Mouse (Mus musculus) 3T3-L1 (cell line): Measurements from ENCODE around the gene Mum1.

Source experiments
- DNase-seq: peaks from one replicate; pipeline ENCODE4 v3.0.0-alpha.2; 2015; ENCODE audit warnings: low read depth, low spot score

Gene Mum1

DNA sequence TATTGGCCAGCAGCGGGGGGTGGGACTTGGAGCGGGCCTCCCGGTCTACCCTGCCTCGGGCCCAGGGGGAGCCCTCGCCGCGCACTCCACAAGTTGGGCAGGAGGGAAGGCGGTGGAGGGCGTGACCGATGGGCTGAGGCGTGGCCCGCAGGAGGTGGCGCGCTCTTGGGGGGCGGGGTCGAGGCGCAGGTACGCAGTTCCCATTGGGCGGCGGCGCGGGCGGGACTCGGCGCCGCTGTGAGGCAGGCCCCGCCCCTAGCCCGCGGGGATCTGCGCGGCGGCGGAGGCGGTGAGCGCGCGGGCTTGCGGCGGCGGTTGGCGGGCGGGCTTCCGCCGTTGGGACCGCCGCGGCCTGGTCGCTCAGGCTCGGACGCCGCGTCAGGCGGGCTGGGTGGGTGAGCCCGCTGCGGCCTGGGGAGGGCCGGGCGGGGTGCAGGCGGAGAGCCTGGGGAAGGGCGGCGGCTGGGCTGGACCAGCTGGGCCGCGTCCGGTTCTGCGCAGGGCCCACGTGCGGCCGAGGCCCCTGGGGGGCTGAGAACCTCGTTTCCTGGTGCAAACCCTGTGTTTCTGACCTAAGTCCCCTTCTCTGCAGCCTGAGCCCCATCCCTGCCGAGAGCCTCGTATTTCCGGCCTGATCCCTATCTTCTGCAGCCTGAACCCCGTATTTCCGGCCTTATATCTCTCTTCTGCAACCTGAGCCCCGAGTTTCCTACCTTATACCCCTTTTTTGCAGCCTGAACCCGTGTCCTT lies at the start of gene Mum1:
Mum1 (plus strand) TSS at position 19 of the 750 bp plus-strand sequence.
- DNase-seq, result peak; percentile 98

DNA sequence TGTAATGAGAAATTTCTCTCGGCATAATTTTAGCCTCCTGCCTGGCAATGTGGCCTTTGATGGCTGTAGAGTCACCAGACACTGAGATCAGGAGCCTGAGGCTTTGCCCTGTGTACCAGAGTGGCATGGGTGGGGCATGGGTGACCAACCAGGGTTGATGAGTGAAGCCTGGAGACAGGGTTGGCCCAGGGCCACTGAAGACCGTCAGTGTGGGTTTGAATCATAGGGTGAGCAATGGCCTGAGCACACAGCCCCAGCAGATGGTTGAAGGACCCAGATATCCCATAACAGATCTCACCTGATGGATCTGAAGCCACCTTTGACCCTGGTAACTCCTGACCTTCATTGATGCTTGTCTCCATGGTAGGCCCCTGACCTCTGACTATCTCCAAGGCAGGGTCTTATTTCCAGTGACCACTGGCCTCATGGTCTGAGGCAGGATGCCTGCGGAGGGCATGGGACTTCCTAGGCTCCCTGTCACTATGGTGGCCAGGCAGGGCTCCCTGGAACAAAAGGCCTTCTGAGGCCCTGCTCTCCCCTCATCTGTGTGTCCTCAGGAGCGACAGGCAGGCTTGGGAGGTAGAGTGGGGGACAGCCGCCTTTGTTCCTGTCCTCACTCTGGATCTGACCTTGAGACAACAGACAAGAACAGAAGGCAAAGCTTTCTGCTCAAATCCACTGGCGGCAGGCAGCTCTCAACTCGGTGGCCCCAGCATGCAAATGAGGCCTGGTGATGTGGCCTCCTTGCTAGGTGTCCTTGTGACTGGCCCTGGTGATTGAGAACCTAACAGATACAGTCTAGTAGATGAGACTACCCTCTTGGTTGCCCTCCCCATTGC lies 48.6 kb upstream of the Mum1 start:
- DNase-seq, result peak; percentile 75

DNA sequence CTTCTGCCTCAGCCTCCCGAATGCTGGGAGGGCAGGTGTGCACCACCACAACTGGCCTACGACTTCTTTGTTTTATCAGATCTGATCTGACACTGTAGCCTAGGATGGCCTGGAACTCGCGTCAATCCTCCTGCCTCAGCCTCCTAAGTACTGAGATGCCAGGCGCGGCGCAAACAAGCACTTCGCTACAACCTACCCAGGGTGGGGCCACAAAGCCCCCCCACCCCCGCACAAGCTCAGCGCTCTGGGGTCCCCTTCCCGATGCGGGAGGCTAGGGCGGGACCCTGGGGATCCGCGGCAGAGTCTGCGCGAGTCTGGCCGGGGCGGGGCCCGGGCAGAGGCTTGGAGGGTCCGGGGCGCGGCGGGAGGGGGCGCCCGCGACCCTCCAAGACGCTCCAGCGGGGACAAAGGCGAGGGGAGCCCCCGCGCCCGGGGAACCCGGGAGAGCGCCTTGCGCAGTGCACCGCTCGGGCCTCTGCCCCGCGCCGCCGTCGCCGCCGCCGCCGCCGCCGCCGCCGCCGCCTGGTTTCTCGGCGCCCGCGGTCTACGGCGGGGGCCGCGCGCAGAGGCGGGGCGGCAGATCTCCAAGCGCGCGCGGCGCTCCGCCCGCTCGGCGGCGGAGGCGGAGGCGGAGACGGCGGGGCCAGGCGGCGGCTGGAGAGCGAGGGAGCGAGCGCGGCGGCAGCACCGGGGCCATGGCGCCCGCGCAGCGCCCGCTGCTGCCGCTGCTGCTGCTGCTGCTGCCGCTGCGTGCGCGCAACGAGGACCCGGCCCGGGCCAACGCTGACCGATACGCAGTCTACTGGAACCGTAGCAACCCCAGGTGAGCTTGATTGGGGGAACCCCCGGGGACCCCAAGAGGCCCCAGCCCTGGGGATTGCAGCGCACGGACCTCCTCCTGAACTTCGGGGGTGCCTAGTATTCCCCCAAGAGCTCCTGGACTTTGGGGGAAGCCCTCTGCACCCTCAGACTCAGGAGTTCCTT lies 46.9 kb upstream of the Mum1 start, which contains the start of gene Efna2:
Efna2 (plus strand) TSS at position 415 of the 984 bp plus-strand sequence.
- no peak for DNase-seq

DNA sequence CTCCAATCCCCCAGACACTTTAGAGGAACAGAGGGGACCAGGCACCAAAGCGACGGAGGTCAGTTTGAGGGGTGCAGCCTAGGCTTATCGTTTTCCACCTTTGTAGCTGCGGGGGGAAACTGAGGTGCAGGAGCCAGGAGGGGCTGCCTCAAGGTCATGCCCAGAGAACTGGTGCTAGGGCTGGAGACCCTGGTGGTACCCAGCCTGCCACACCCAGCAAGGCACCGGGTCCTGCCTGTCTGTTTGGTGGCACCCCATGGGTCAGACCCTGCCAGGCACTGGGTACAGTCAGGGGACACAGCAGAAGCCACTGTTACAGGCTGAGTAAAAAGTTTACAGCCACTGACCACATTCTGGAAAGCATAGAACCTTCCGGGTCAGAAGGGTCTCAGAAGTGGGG lies 45.9 kb upstream of the Mum1 start:
- no peak for DNase-seq

DNA sequence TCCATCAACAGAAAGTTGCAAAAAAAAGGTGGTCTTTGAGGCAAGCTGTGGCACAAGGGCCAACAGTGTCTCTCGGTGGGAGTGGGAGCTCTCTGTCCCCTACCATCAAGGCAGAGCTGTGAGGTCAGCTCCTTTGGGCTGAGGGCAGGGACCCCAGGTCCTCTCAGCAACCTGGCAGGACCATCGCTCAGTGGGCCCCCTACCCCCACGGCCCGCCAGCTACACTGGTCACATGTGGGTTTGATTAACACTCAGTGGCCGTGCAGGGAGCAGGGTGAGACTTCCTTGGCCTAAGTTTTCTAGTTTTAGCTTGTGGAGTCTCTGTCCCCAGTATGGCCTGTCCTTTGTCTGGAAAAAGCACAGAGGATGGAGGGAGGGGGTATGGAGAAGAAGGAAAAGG lies 45.4 kb upstream of the Mum1 start:
- no peak for DNase-seq

DNA sequence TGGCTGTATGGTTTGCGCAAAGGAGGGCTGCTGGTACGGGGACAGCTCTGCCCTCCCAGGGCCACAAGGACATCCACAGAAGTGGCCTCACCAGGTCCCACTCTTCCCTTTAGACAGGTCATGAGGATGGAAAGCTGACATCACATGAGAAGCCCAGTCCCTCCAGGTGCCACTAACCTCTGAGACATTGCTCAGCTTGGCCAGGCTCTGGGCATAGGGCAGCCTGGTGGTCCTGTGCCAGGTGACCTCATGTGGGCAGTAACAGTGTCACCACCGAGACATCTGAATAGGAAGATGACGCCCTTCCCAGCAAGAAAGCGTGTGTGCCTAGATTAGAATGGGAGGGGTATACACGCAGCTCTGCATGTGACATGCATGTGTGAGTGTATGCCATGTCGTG lies 43.7 kb upstream of the Mum1 start:
- no peak for DNase-seq

DNA sequence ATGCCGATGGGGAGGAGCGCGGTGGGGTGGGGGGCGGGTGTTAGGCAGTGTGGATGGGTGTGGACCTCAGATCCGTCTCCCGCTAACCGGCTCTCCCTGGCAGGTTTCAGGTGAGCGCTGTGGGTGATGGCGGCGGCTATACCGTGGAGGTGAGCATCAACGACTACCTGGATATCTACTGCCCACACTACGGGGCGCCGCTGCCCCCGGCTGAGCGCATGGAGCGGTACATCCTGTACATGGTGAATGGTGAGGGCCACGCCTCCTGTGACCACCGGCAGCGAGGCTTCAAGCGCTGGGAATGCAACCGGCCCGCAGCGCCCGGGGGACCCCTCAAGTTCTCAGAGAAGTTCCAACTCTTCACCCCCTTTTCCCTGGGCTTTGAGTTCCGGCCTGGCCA lies 39.6 kb upstream of the Mum1 start:
- DNase-seq, result no peak

DNA sequence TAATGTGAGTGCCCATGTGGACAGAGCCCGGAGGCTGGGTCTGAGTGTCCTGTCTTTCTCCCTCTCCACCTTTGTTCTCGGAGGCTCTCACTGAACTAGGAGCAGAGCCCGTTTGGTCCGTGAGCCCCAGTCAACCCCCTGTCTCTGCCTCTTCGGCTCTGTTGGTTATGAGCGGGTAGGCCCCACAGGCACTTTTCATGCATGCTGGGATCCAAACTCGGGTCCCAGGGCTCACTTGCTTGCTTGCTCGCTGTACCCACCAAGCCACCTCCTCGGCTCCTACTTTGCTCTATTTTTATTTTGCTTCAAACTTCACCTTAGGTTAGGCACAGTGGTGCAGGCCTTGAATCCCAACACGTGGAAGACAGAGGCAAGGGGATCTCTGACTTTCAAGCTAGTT lies 38.5 kb upstream of the Mum1 start:
- no peak for DNase-seq

DNA sequence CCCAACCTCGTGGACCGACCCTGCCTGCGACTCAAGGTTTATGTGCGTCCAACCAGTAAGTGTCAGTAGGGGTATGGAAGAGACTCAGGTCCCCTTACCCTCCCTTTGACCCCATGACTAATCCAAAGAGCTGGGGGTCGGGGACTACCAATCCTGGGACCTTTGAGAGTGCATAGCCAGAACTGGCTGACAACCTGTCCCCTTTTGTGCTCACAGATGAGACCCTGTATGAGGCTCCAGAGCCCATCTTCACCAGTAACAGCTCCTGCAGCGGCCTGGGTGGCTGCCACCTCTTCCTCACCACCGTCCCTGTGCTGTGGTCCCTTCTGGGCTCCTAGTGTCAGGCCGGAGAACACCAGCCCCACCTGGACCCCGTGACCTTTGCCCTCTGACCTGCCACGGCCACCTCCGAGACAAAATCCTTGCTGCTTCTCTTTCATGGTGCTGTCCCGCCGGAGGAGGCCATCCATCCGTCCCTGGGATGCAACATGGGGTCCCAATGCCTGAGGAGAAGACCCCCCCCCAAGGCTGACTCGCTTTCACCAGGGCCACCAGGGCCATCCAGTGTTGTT lies 37.7 kb upstream of the Mum1 start:
- DNase-seq, result no peak

DNA sequence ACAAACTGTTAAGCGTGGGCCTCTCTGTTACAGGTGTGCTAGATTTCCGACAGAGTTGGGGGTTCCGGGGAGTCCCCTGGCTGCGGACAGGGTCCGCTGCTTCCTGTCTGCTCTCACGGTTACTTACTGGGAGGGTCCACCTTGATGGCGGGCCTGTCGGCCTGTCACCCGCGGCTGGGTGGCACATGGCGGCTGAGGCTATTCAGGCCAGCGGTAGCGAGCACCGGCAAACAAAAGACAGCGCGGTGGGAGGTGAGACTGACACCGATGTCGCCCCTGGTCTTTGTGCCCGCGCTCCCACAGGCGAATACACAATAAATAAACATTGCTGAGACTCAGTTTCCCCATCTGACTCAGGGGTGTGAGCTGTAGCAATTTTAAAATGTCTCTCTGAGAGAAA lies 36.2 kb upstream of the Mum1 start:
- no peak for DNase-seq

DNA sequence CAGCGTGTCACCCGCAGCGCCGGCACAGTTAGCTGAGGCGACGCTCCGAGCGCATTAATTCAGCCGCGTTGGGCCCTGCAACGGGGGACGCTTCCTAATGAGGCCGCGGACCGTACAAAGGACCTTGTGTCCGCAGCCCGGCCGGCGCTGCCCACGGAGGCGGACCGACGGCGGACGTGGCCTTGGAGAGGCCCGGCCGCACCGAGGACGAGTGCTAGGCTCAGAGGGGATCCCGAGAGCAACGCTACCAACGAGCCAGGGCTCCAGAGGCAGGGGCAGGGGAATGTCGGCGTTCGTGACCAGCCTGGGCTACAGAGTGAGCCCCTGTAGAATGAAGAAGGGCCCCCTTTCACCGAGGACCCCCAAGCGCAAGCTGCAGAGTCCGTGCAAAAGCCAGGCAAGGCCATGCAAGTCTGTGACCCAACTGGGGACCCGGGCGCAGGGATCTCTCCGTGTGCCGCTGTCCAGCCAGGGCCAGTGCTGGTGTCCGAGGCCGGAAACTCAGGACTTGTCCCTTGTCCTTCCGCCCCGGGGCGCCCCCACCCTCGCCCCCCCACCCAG lies 35.7 kb upstream of the Mum1 start:
- DNase-seq, result no peak

DNA sequence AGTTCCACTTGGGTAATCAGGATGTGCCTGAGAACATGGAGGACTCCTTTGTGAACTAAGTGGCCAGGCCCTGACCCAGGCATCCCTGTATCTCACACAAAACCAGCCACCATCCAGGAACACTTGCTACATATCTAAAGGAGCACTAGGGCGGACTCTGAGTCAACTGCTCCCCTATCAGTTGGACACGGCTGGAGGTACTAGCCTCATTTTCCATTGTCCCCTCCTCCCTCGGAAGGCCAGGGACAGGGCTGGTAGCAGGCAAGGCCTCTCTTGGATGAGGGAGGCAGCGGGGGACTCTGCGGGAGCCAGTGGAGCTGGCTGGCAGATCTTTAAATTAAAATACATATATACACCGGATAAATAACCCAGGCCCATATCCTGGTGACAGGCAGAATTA lies 32.3 kb upstream of the Mum1 start:
- DNase-seq, result no peak

DNA sequence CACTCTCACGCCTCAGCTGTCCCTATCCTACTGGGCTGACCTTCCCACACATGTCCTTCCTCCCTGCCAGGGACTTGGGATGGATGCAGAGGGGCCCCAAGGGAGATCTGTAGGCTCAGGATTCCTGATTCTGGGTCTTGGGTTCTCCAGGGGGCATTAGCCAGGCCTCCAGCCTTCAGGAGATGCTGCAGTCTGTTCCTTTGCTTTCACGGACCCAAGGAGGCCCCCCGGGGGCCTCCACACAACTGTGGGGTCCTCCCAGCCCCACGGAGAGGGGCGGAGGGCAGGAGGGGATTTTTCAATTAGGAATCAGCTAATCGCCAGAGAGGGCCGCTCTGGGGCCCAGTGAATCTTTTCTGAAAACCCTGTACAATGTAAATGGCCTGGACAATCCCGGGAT lies 31.8 kb upstream of the Mum1 start:
- DNase-seq, result no peak

DNA sequence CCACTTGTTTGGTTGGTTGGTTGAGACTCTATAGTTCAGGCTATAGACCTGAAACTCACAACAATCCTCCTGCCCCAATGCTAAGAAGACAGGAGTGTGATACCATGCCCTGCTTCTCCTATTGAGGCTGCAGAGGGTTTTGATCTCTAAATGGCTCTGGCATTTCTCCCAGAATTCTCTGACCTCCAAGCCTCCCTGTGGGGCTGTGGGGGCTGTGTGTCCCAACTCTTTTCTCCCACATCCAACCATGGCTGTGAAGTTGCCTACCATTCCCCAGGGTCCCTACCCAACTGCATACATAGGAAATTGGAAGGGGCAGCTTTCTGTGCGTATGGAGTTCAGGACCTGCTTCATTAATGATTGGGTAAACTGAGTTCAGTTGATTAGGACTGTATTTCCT lies 30.1 kb upstream of the Mum1 start:
- DNase-seq, result no peak

DNA sequence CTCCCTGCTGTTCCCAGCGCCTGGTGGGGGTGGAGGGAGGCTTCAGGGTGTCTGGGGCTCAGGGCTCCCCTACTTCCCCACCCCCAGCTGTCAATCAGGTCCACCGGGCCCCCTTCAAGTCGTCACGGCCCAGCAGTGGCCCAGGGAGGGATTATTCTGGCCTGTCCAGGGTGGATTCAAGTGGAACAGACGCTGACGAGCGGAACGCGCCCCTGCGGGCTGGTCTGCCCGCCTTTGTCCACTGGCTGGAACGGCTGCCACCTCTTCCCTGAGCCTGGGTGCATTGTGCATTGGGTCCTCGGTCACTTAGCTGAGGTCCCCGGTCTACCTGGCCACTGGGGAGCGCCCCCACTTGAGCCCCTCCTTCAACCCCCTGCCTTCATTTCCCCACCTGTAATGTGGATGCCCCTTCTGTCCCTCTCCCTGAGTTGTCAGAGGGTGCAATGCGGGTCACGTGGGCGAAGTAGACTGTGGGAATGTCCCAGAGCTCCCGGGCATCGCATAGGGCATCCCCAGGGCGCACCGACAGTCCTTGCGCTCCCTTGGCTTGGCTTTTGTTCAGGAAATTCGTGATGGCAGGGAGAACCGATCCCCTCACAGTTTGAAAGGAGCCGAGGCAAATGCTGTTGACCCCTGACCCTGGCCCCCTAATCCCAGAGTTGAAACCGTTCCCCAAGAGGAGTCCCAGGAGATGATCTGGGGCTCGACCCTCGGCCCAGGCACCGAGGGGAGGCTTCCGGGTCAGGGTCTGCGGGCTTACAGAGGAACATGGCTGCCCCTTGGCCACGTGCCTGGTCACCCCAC lies 29.3 kb upstream of the Mum1 start:
- DNase-seq, result no peak

DNA sequence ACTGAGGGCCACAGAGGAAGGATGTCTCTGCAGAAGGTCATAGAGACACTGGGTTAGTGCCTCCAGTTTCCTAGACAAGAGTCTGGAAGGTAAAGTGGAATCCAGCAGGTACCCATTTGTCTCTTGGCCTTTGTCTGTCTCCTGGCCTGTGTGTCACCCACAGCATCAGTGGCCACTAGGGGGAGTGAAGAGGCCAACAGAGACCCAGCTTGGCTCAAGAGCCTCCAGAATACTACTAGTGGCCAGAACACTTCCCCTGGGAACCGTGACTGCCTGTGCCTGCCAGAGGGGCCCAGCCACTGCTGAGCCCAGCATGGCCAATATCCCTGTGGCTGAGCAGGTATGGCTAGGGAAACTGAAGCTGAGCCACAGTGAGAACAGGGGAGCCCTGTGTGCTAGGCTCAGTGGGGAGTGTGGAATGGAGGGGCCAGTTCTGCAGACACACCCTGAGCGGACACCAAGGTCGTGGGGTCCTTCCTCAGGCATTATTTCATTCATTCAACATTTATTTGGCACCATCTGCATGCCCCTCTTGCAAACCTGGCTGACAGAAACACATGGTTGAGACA lies 26.7 kb upstream of the Mum1 start:
- DNase-seq, result peak; percentile 90

DNA sequence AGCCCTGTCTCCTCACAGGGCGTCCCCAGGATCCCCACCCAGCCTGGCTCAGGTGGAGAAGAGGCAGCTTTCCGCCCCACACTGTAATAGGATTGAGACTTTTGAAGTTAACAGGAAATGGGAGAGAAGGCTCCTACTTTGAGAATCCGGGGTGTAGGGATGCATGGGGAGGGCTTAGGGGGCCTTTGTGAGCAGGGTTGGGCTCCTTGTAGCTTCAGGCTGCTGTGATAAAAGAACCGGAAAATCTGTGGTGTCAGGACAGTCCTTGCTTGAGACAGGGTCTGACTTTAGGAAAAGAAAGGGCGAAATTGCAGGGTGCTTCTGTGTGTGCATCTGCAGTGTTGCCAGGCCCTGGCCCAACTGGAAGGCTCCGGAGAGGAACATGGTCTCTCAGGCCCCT lies 25.7 kb upstream of the Mum1 start:
- no peak for DNase-seq

DNA sequence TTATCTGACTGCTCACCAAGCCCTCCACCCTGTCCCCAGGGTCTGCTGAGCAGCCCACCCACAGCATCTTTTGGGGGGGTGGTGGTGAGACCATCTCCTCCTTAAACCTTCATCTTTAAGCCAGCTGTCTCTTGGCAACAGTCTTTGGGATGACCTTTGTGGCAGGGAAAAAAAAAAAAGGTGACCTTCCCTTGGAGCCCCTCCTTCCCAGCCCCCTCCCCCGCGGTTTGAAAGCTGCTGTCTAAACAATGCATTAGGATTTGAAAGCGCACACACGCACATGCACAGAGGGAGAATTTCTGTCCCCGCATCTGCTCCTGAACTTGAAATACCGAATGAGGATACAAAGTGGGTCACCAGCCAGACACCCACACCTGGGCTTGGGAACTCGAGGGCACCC lies 22.2 kb upstream of the Mum1 start:
- no peak for DNase-seq

DNA sequence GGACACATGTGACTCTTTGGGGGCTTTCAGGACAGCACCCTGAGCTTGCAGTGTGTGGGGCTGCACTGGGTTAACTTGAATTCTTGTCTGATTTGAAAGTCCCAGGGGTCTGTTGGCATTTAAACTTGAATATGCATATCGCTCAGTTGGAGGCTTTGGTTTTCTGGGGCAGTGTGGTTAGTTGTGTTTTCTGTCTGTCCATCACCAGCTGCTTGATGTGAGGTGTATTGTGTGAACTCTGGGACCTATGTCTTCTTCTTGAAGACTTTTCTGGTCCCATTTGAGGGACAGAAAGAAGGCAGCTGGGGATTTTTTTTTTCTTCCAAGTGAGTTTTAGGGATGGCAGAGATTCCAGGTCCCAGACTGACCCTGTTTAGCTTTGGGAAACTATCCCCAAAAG lies 19.0 kb upstream of the Mum1 start:
- no peak for DNase-seq

DNA sequence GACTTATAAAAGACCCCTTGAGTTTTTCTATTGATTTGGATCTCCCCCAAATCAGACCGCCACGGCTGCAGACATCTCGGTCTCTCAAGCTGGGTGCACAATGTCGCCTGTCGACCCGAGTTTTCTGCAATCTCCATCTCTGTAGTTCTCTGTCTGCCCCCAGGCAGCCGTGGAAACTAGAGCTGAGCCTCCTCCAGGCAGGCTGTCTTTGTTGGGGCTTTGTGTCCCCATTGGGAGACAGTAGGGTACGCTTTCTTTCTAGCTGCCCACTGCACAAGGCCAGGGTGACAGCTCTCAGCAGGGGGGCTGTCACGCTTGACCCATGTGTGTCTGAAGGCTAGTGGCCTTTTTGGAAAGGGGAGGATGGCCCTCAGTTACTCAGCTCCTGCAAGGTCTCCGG lies 18.6 kb upstream of the Mum1 start:
- no peak for DNase-seq
